Mouse (Mus musculus) heart, embryonic 13.5 days (tissue): ENCODE measurements around the gene Slc8a1. TPM values are rescaled to one million over a fixed set of nuclear protein-coding genes. Genes with fewer than 3 reads are reported as not detected.

Experiments used
- ATAC-seq: fragments of 200-750 bp; cut with Nextera tagmentation; 2 replicates; pipeline ENCODE4 v1.8.0; 2017; ENCODE audit warnings: moderate TSS enrichment; ENCODE audit not compliant: insufficient number of reproducible peaks, low FRiP score, low TSS enrichment; ENCODE audit errors: extremely low read depth
- H3K27ac ChIP-seq: fragments of 300-500 bp; sonication (generic); replicated peaks from 2 replicates; pipeline ENCODE4 v1.5.1; 2015; ENCODE audit warnings: moderate library complexity, mild to moderate bottlenecking, inconsistent platforms
- H3K27me3 ChIP-seq: fragments of 300-500 bp; sonication (generic); replicated peaks from 2 replicates; pipeline ENCODE4 v1.6.1; 2015; ENCODE audit warnings: mild to moderate bottlenecking, inconsistent platforms
- H3K36me3 ChIP-seq: fragments of 300-500 bp; sonication (generic); 2 replicates; pipeline ENCODE4 v1.6.1; 2015; ENCODE audit warnings: mild to moderate bottlenecking, inconsistent platforms
- H3K4me1 ChIP-seq: fragments of 300-500 bp; sonication (generic); 2 replicates; pipeline ENCODE4 v1.6.1; 2015; ENCODE audit warnings: inconsistent platforms
- H3K4me2 ChIP-seq: fragments of 300-500 bp; sonication (generic); 2 replicates; pipeline ENCODE4 v1.6.1; 2015; ENCODE audit warnings: inconsistent platforms, mild to moderate bottlenecking, moderate library complexity
- H3K4me3 ChIP-seq: fragments of 300-500 bp; sonication (generic); 2 replicates; pipeline ENCODE4 v1.5.1; 2015; ENCODE audit warnings: moderate library complexity, mild to moderate bottlenecking, inconsistent platforms
- H3K9ac ChIP-seq: fragments of 300-500 bp; sonication (generic); 2 replicates; pipeline ENCODE4 v1.6.1; 2015; ENCODE audit warnings: inconsistent platforms, mild to moderate bottlenecking, moderate library complexity
- H3K9me3 ChIP-seq: fragments of 300-500 bp; sonication (generic); 2 replicates; pipeline ENCODE4 v1.6.1; 2016; ENCODE audit warnings: inconsistent platforms
- whole genome bisulfite sequencing: fragments of 180-500 bp; shearing (Covaris S2); methylation state at CpG from one replicate; pipeline ENCODE4 v1.1.7; 2015; ENCODE audit warnings: mixed read lengths; 5-methylcytosine and 5-hydroxymethylcytosine counted together
- polyA plus RNA-seq: library from polyadenylated mRNA; unstranded; fragments of >200 nt; fragmentation: Nextera tagmentation; extraction: Ambion mirVana; gene quantifications from 2 replicates; pipeline ENCODE4 v1.2.1, GENCODE M21; 2015

The Slc8a1 gene
- polyA plus RNA-seq, 1 experiment from 2014 or later: 67.6 TPM

DNA sequence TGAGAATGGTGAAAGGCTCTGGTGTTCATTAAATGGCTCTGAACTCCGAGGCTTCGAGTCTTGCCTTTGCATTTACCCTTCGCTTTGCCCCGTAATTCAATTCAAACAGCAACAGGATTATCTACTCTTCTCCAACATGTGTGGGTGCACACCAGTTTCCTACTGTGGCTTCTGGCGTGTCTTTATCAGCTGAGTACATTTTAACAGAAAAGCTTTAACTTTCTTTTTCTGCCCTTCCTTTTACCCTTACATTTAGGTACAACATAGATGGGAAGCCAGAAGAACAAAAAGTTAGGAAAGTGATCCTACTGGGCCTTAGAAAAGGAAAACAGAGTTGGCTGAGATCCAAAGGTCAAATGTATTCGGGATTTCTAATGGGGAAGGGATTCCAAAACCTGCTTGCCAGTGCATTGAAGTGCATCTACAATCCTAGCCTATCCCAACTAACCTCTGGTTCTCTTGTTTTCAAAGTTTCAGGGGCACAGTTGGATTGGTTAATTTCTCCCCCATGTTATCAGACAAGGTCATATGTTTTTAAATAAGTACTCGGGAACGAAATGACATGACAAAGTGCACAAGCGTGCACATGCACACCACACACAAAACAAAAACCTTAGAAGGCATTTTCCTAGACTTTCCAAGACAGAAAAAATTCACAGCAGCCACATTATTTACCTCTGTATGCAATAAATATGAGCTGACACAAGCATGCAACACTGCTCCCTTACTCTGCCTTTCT is 172.4 kb downstream of the Slc8a1 start:
- peaks cover 6% of the 10 kb centered on the region; the same call in 1 of the 2 replicates for H3K36me3 ChIP-seq
- H3K4me3 ChIP-seq: no peak overlapping the region
- no peak for ATAC-seq
- 55% methylated on average over 9 of the region's 9 CpGs for whole genome bisulfite sequencing
- H3K27me3 ChIP-seq: no peaks in the 10 kb centered on the region
- H3K4me2 ChIP-seq: no peak overlapping the region
- no peaks in the 10 kb centered on the region for H3K9me3 ChIP-seq
- peaks cover 68% of the 10 kb centered on the region for H3K4me1 ChIP-seq
- peak overlapping the region; percentile 8 for H3K27ac ChIP-seq
- no peak overlapping the region for H3K9ac ChIP-seq

DNA sequence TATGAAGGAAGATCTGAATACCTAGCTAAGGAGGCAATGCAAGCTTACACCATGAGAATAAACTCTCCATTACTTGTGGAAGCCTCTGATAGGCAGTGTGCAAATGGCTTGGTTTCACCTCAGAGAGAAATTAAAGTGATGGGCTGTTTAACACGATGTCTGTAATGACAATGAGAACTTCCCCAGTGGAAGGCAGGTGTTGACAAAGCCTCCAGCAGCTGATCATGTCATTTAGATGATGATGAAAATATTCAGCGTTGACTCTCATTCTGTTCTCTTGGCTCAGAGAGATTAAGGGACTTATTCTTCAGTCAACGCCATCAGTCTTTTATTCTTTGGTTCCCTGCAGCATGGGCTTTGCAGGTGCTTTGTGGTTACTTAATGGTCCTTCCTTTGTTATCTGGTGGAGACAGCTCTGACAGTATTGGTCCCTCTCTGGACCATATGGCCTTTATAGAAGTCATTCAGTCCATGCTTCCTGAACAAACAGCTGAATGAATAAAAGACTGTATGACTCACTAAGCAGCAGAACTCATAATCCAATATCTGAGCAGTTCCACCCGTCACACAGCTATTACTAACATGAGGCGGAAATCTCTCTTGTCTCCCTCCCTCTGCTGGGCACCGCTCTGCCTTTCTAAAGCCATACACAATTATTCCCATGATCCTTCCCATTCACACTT is 184.0 kb downstream of the Slc8a1 start:
- Histone ChIP-seq H3K4me3 (no peak overlapping the region), H3K9me3 (no peaks in the 10 kb centered on the region), H3K27me3 (no peaks in the 10 kb centered on the region), H3K4me1 (peaks cover 39% of the 10 kb centered on the region), H3K36me3 (no peaks in the 10 kb centered on the region), H3K9ac (no peak overlapping the region), H3K27ac (0 out of 2 replicates have a peak overlapping the region, but pooled peaks have one; percentile 12), H3K4me2 (no peak overlapping the region)
- ATAC-seq: no peak
- WGBS: 62% methylated on average over 6 of the region's 6 CpGs

- Histone ChIP-seq H3K4me2 (no peak overlapping the region), H3K27me3 (no peaks in the 10 kb centered on the region), H3K36me3 (0 out of 2 replicates have a peak, but pooled peaks cover 2% of the 10 kb centered on the region), H3K27ac (0 out of 2 replicates have a peak overlapping the region, but pooled peaks have one; percentile 4), H3K4me3 (no peak overlapping the region), H3K9me3 (no peaks in the 10 kb centered on the region), H3K9ac (no peak overlapping the region), H3K4me1 (peaks cover 53% of the 10 kb centered on the region)
- 72% methylated on average over 6 of the region's 6 CpGs for WGBS
- no peak for ATAC-seq
Measured at GRCm38 (mm10) chr17:81551856-81552635, 186.1 kb downstream of the Slc8a1 start.

DNA sequence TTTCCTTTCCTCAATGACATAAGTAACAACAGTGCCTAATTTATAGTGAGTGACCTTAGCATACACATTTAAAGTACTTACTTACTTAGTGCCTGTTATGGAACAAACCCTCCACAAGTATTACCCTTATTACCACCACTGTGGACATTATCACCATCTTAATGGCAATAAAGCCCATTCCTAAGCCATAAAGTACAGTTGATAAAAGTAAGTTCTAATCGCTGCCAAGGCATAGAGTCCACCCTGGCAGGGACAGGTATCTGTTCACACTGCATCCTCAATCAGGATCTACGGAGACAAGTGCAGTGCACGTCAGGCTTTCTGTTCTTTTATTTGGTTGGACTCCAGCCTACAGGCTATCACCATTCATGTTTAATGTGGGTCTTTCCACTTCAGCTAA is 187.3 kb downstream of the Slc8a1 start:
- ATAC-seq: no peak
- H3K4me3 ChIP-seq: no peak overlapping the region
- no peak overlapping the region for H3K9ac ChIP-seq
- H3K36me3 ChIP-seq: 0 out of 2 replicates have a peak, but pooled peaks cover 3% of the 10 kb centered on the region
- H3K4me2 ChIP-seq: no peak overlapping the region
- no peaks in the 10 kb centered on the region for H3K9me3 ChIP-seq
- no peaks in the 10 kb centered on the region for H3K27me3 ChIP-seq
- 0 out of 2 replicates have a peak overlapping the region, but pooled peaks have one; percentile 9 for H3K27ac ChIP-seq
- peaks cover 64% of the 10 kb centered on the region for H3K4me1 ChIP-seq
- WGBS: 72% methylated on average over 3 of the region's 3 CpGs

GRCm38 (mm10) chr17:81548016-81548415 is 190.2 kb downstream of the Slc8a1 start:
- no peak overlapping the region for H3K27ac ChIP-seq
- H3K4me2 ChIP-seq: no peak overlapping the region
- peaks cover 3% of the 10 kb centered on the region; the same call in 1 of the 2 replicates for H3K36me3 ChIP-seq
- H3K9me3 ChIP-seq: no peaks in the 10 kb centered on the region
- WGBS: 69% methylated on average over 4 of the region's 4 CpGs
- ATAC-seq: no peak
- H3K27me3 ChIP-seq: no peaks in the 10 kb centered on the region
- H3K4me3 ChIP-seq: no peak overlapping the region
- no peak overlapping the region for H3K9ac ChIP-seq
- H3K4me1 ChIP-seq: peaks cover 79% of the 10 kb centered on the region

DNA sequence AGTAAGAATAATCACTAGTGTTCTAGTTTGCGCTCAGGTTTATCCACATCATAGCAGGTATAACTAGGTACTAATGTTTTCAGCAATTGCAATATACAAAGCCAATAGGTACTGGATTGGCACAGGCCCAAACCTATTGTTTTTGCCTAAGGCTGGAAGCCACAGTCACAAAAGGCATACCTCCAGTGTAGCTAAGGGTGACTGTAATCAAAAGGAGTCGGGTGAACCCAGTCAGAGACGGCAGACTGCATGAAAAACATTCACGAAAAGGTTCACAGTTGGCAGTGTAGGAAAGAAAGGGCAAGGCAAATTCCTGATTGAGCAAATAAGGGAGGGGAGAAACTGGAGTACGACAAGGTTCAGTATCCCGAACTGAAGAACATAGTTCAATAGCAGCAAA is 191.7 kb downstream of the Slc8a1 start:
- Histone ChIP-seq H3K4me1 (peaks cover 83% of the 10 kb centered on the region), H3K27ac (peak overlapping the region; percentile 20; the same call in 1 of the 2 replicates), H3K27me3 (no peaks in the 10 kb centered on the region), H3K4me2 (no peak overlapping the region), H3K36me3 (peaks cover 3% of the 10 kb centered on the region; the same call in 1 of the 2 replicates), H3K9ac (no peak overlapping the region), H3K4me3 (no peak overlapping the region), H3K9me3 (no peaks in the 10 kb centered on the region)
- 62% methylated on average over 6 of the region's 6 CpGs for WGBS
- ATAC-seq: no peak

DNA sequence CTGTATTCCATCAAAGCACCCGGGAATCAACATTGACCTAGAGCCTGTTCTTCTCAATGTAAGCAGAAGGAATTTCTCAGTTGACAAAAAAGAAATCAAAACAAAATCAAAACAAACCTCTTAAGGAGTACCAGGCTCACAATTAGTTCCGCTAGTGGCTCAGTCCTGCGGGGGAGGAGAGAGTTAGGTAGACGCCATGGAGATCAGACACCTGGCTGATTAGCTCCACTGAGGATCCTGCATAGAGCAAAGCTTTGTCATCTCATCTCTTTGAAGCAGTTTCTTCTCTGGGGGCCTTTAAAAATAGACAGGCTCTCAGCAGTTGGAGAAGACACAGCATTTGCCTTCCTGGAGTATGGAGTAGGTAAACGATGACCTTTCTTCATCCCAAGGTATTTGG is 192.2 kb downstream of the Slc8a1 start:
- ATAC-seq: no peak
- H3K36me3 ChIP-seq: peaks cover 3% of the 10 kb centered on the region; the same call in 1 of the 2 replicates
- H3K4me1 ChIP-seq: peaks cover 81% of the 10 kb centered on the region
- no peaks in the 10 kb centered on the region for H3K27me3 ChIP-seq
- no peaks in the 10 kb centered on the region for H3K9me3 ChIP-seq
- H3K4me3 ChIP-seq: no peak overlapping the region
- H3K9ac ChIP-seq: no peak overlapping the region
- 65% methylated on average over 5 of the region's 5 CpGs for WGBS
- no peak overlapping the region for H3K27ac ChIP-seq
- H3K4me2 ChIP-seq: no peak overlapping the region

GRCm38 (mm10) chr17:81544926-81545325 is 193.3 kb downstream of the Slc8a1 start:
- no peak for ATAC-seq
- H3K4me2 ChIP-seq: no peak overlapping the region
- no peak overlapping the region for H3K27ac ChIP-seq
- no peak overlapping the region for H3K9ac ChIP-seq
- H3K4me1 ChIP-seq: peaks cover 81% of the 10 kb centered on the region
- no peaks in the 10 kb centered on the region for H3K9me3 ChIP-seq
- WGBS: 64% methylated on average over 3 of the region's 3 CpGs
- no peak overlapping the region for H3K4me3 ChIP-seq
- H3K36me3 ChIP-seq: peaks cover 3% of the 10 kb centered on the region; the same call in 1 of the 2 replicates
- H3K27me3 ChIP-seq: no peaks in the 10 kb centered on the region

GRCm38 (mm10) chr17:81542313-81543185 is 195.6 kb downstream of the Slc8a1 start:
- Histone ChIP-seq H3K36me3 (peaks cover 3% of the 10 kb centered on the region; the same call in 1 of the 2 replicates), H3K4me2 (no peak overlapping the region), H3K4me1 (peaks cover 85% of the 10 kb centered on the region), H3K27ac (0 out of 2 replicates have a peak overlapping the region, but pooled peaks have one; percentile 32), H3K27me3 (no peaks in the 10 kb centered on the region), H3K9ac (no peak overlapping the region), H3K9me3 (no peaks in the 10 kb centered on the region), H3K4me3 (no peak overlapping the region)
- WGBS: 71% methylated on average over 12 of the region's 12 CpGs
- ATAC-seq: no peak
